Mouse (Mus musculus): ENCODE data around the gene BC052040.

DNA sequence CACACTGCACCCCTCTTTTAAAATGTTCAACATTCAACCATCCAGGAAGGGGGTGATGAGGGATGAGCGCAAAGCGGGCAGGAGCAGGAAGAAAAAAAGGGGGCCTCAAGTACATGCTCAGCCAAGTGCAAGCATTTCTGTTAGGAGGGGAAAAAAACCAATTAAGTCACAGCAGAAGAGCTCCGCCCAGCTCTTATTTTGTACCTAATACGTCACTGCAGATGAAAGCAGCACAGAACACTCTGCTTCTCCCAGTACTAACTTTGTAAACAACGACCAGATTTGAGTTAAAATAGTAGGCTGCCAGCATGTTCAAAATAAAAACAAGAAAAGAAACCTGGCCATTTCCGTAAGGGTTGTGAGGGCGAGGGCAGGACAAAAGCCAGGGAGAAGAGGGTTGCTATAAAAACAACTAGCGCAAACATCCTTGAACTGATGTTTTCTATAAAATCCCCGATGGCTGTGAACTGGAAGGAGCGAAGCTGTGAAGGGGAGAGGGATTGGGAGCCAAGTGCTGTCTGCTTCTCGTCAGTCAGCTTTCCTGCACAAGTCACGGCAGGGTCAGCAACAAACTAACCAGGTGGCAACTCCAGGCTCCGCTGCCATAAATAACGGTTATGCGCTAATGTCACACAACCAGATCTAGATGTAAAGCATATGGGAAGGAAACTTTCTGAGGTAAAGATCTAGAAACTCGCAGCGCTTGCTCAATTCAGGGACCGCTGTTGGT is 2.2 kb upstream of the BC052040 start:
- TF ChIP-seq CTCF (IDR thresholded peaks at IDR 0.05) (no peak), POLR2A (IDR thresholded peaks at IDR 0.05; ENCODE audit: insufficient read depth, low read depth, low read length) (no peak), EP300 (IDR thresholded peaks at IDR 0.05; ENCODE audit: insufficient read depth, low read depth, low read length) (no peak)

Data from heart, adult 2 months (tissue).